Mouse (Mus musculus) C2C12 (cell line): ENCODE measurements around the gene Atxn2.

ENCODE experiments used
- CEBPB ChIP-seq: IDR thresholded peaks from one replicate; pipeline ENCODE4 v1.6.1; 2011; ENCODE audit warnings: low read depth, mild to moderate bottlenecking, control low read depth, moderate library complexity
- CTCF ChIP-seq: IDR thresholded peaks from one replicate; pipeline ENCODE4 v1.5.1; 2011; ENCODE audit not compliant: control insufficient read depth, insufficient read depth, insufficient read length
- FOSL1 ChIP-seq: IDR thresholded peaks from one replicate; pipeline ENCODE4 v1.8.0; 2011; ENCODE audit warnings: mild to moderate bottlenecking, low read length; ENCODE audit not compliant: poor library complexity, insufficient read depth, severe bottlenecking
- MAX ChIP-seq: IDR thresholded peaks from one replicate; pipeline ENCODE4 v1.6.1; 2011; ENCODE audit warnings: mild to moderate bottlenecking, control low read depth
- MYOD1 ChIP-seq: IDR thresholded peaks from one replicate; pipeline ENCODE4 v1.6.1; 2011; ENCODE audit warnings: low read depth; ENCODE audit not compliant: control insufficient read depth, insufficient read length
- USF1 ChIP-seq: IDR thresholded peaks from one replicate; pipeline ENCODE4 v1.6.1; 2011; ENCODE audit warnings: low read depth, mild to moderate bottlenecking, control low read depth, moderate library complexity

DNA sequence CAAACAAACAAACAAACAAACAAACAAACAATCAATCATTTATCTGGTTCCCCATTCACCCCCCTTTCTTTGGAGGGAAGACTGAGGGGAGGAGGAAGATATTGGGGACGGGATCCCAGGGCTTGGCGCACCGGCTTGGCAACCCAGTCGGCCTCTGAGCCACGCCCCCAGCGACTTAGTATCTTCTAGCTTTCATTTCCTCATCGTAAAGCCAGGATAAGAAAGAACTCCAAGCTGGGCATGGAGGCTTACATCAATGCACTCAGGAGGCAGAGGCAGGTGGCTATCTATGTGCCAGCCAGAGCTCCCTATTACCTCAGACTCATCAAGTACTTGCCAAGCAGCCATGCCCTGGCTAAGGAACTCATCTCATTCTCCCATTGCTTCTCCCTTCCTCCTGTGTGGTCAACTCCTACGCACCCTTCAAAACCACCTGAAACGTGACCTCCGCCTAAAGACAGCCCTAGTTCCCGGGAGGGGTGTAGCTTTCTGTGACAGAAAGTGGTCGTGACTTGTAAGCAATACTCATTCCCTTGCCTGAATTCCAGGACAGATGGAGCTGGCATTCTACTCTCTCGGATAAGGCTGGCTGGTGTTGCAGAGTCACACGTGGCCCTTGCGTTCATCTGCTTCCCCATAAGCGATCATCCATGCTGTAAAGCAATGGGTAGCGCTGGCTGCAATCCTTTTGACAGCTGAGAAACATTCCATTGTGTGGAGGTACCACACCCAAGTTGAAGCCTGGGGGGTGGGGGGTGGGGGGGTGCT, 132.2 kb downstream of the Atxn2 start:
- TF ChIP-seq FOSL1 (no peak), CTCF (no peak), MYOD1 (no peak), USF1 (no peak), MAX (no peak), CEBPB (no peak)
